Mouse (Mus musculus) hindbrain, postnatal 0 days (tissue): ENCODE results near the gene Myrip. TPM values are rescaled to one million over a fixed set of nuclear protein-coding genes. Genes with fewer than 3 reads are reported as not detected.

Source experiments
- ATAC-seq: fragments of 200-750 bp; cut with Nextera tagmentation; 2 replicates; pipeline ENCODE4 v1.8.0; 2017; ENCODE audit warnings: mild to moderate bottlenecking, moderate TSS enrichment, moderate library complexity
- DNase-seq: peaks from one replicate; pipeline ENCODE4 v3.0.0-alpha.2; 2015; ENCODE audit warnings: low spot score
- H3K27ac ChIP-seq: fragments of 300-500 bp; sonication (generic); 2 replicates; pipeline ENCODE4 v1.5.1; 2014; ENCODE audit warnings: mild to moderate bottlenecking
- H3K27me3 ChIP-seq: fragments of 300-500 bp; sonication (generic); 2 replicates; pipeline ENCODE4 v1.6.1; 2014; ENCODE audit warnings: low read length, mixed read lengths; ENCODE audit not compliant: insufficient read depth
- H3K36me3 ChIP-seq: fragments of 300-500 bp; sonication (generic); 2 replicates; pipeline ENCODE4 v1.6.1; 2014; ENCODE audit warnings: low read length, mixed read lengths; ENCODE audit not compliant: insufficient read depth
- H3K4me1 ChIP-seq: fragments of 300-500 bp; sonication (generic); 2 replicates; pipeline ENCODE4 v1.6.1; 2014; ENCODE audit warnings: antibody characterized with exemption, low read length, mixed read lengths; ENCODE audit not compliant: insufficient read depth
- H3K4me2 ChIP-seq: fragments of 300-500 bp; sonication (generic); 2 replicates; pipeline ENCODE4 v1.6.1; 2014; ENCODE audit warnings: low read depth, mild to moderate bottlenecking, low read length, moderate library complexity, mixed read lengths
- H3K4me3 ChIP-seq: fragments of 300-500 bp; sonication (generic); 2 replicates; pipeline ENCODE4 v1.5.1; 2014; ENCODE audit warnings: low read length
- H3K9ac ChIP-seq: fragments of 300-500 bp; sonication (generic); replicated peaks from 2 replicates; pipeline ENCODE4 v1.6.1; 2014; ENCODE audit warnings: mild to moderate bottlenecking, low read length, moderate library complexity, mixed read lengths
- H3K9me3 ChIP-seq: fragments of 300-500 bp; sonication (generic); 2 replicates; pipeline ENCODE4 v1.6.1; 2016; ENCODE audit warnings: low read length, mixed read lengths
- CTCF ChIP-seq: IDR thresholded peaks from 2 replicates; pipeline ENCODE4 v1.5.1; 2016; ENCODE audit warnings: antibody characterized with exemption, control low read depth, low read depth
- WGBS: fragments of 180-500 bp; shearing (Covaris S2); extraction: QIAGEN DNeasy Blood & Tissue Kit; methylation state at CpG from one replicate; pipeline ENCODE4 v1.1.7; 2014; 5-methylcytosine and 5-hydroxymethylcytosine counted together
- polyA plus RNA-seq: library from polyadenylated mRNA; unstranded; fragments of >200 nt; fragmentation: Nextera tagmentation; extraction: Ambion mirVana; gene quantifications from 2 replicates; pipeline ENCODE4 v1.2.1, GENCODE M21; 2015
- total RNA-seq: library from RNA; depleted of rRNA; stranded (reverse); fragments of >200 nt; gene quantifications from 2 replicates; pipeline ENCODE4 v1.2.3, GENCODE M21; 2014; rRNA removed

Gene Myrip
- total and polyA plus RNA-seq, 2 experiments from 2014 or later = 7.5 to 22.8 TPM

GRCm38 (mm10) chr9:120504423-120504822 lies 203.1 kb downstream of the Myrip start:
- H3K4me2 ChIP-seq = no peak overlapping the region
- ATAC-seq (no peak), DNase-seq (no peak)
- no peaks in the 10 kb centered on the region; the same call in 1 of the 2 replicates for H3K9me3 ChIP-seq
- no peaks in the 10 kb centered on the region for H3K4me1 ChIP-seq
- H3K36me3 ChIP-seq = no peaks in the 10 kb centered on the region
- WGBS = 78% methylated on average over 2 of the region's 2 CpGs
- H3K4me3 ChIP-seq = no peak overlapping the region
- no peaks in the 10 kb centered on the region for H3K27me3 ChIP-seq
- H3K27ac ChIP-seq = no peak overlapping the region
- H3K9ac ChIP-seq = no peak overlapping the region
- TF ChIP-seq CTCF = no peak

- Histone ChIP-seq H3K27ac (no peak overlapping the region), H3K9me3 (no peaks in the 10 kb centered on the region; the same call in 1 of the 2 replicates), H3K4me3 (no peak overlapping the region), H3K36me3 (no peaks in the 10 kb centered on the region), H3K4me1 (no peaks in the 10 kb centered on the region), H3K27me3 (no peaks in the 10 kb centered on the region), H3K4me2 (no peak overlapping the region), H3K9ac (no peak overlapping the region)
- DNase-seq (no peak), ATAC-seq (no peak)
- peak; percentile 69 for TF ChIP-seq CTCF
- 81% methylated on average over 3 of the region's 3 CpGs for WGBS
Measured at GRCm38 (mm10) chr9:120511781-120512180, 210.5 kb downstream of the Myrip start.

GRCm38 (mm10) chr9:120516720-120517119 lies 215.4 kb downstream of the Myrip start:
- no peak for ATAC-seq
- Histone ChIP-seq H3K9me3 (no peaks in the 10 kb centered on the region), H3K36me3 (no peaks in the 10 kb centered on the region), H3K4me2 (no peak overlapping the region), H3K9ac (no peak overlapping the region), H3K27ac (no peak overlapping the region), H3K27me3 (no peaks in the 10 kb centered on the region), H3K4me3 (no peak overlapping the region), H3K4me1 (no peaks in the 10 kb centered on the region)
- 84% methylated on average over 8 of the region's 8 CpGs for WGBS
- no peak for TF ChIP-seq CTCF
- no peak for DNase-seq

GRCm38 (mm10) chr9:120518946-120519345 lies 217.6 kb downstream of the Myrip start:
- 74% methylated on average over 3 of the region's 3 CpGs for WGBS
- H3K4me3 ChIP-seq = no peak overlapping the region
- DNase-seq (no peak), ATAC-seq (no peak)
- no peaks in the 10 kb centered on the region for H3K9me3 ChIP-seq
- H3K9ac ChIP-seq = no peak overlapping the region
- no peaks in the 10 kb centered on the region for H3K36me3 ChIP-seq
- H3K27me3 ChIP-seq = no peaks in the 10 kb centered on the region
- no peaks in the 10 kb centered on the region for H3K4me1 ChIP-seq
- TF ChIP-seq CTCF = no peak
- H3K4me2 ChIP-seq = no peak overlapping the region
- H3K27ac ChIP-seq = no peak overlapping the region

GRCm38 (mm10) chr9:120519469-120520125 lies 218.3 kb downstream of the Myrip start:
- H3K9ac ChIP-seq = no peak overlapping the region
- WGBS = 30% methylated on average over 19 of the region's 19 CpGs
- peak; percentile 53 for DNase-seq
- H3K36me3 ChIP-seq = no peaks in the 10 kb centered on the region
- no peaks in the 10 kb centered on the region for H3K9me3 ChIP-seq
- no peaks in the 10 kb centered on the region for H3K4me1 ChIP-seq
- peak; percentile 35 for TF ChIP-seq CTCF
- H3K4me2 ChIP-seq = no peak overlapping the region
- no peak overlapping the region for H3K4me3 ChIP-seq
- no peaks in the 10 kb centered on the region for H3K27me3 ChIP-seq
- no peak overlapping the region for H3K27ac ChIP-seq
- no peak for ATAC-seq

- no peaks in the 10 kb centered on the region for H3K9me3 ChIP-seq
- H3K9ac ChIP-seq = no peak overlapping the region
- no peaks in the 10 kb centered on the region for H3K4me1 ChIP-seq
- H3K4me2 ChIP-seq = no peak overlapping the region
- no peaks in the 10 kb centered on the region for H3K27me3 ChIP-seq
- no peaks in the 10 kb centered on the region for H3K36me3 ChIP-seq
- 59% methylated on average over 1 of the region's 1 CpGs for WGBS
- H3K4me3 ChIP-seq = no peak overlapping the region
- H3K27ac ChIP-seq = no peak overlapping the region
- DNase-seq = no peak
- ATAC-seq = no peak
- TF ChIP-seq CTCF = no peak
Measured at GRCm38 (mm10) chr9:120521161-120521560, 219.8 kb downstream of the Myrip start.

Other genes with a start within 250 kb of the Myrip start
- 17.3 and 21.5 TPM in 2 replicates for gene Cx3cr1, start 231.6 kb upstream of the Myrip start, total RNA-seq
- gene Cx3cr1, start 231.6 kb upstream of the Myrip start, polyA plus RNA-seq = 12.2 and 13.0 TPM in 2 replicates
- gene Ccr8, start 209.4 kb upstream of the Myrip start, total RNA-seq = not detected in 2 replicates
- not detected in 2 replicates for gene Ccr8, start 209.4 kb upstream of the Myrip start, polyA plus RNA-seq
- gene Slc25a38, start 191.1 kb upstream of the Myrip start, total RNA-seq = 50.3 and 64.0 TPM in 2 replicates
- 37.1 and 39.8 TPM in 2 replicates for gene Slc25a38, start 191.1 kb upstream of the Myrip start, polyA plus RNA-seq
- gene Rpsa, start 173.8 kb upstream of the Myrip start, total RNA-seq = 1,033 and 1,545 TPM in 2 replicates
- 868 and 912 TPM in 2 replicates for gene Rpsa, start 173.8 kb upstream of the Myrip start, polyA plus RNA-seq
- 13.4 and 16.7 TPM in 2 replicates for gene Mobp, start 151.8 kb upstream of the Myrip start, total RNA-seq
- 6.8 and 11.1 TPM in 2 replicates for gene Mobp, start 151.8 kb upstream of the Myrip start, polyA plus RNA-seq
- gene Eif1b, start 190.7 kb downstream of the Myrip start, total RNA-seq = 80.5 and 82.6 TPM in 2 replicates
- 325 and 329 TPM in 2 replicates for gene Eif1b, start 190.7 kb downstream of the Myrip start, polyA plus RNA-seq
- gene Entpd3, start 238.3 kb downstream of the Myrip start, total RNA-seq = 4.0 and 7.0 TPM in 2 replicates
- 3.7 and 4.4 TPM in 2 replicates for gene Entpd3, start 238.3 kb downstream of the Myrip start, polyA plus RNA-seq